Mouse (Mus musculus) intestine, postnatal 0 days (tissue): ENCODE data around the gene Igf1r. TPM values are rescaled to one million over a fixed set of nuclear protein-coding genes. Genes with fewer than 3 reads are reported as not detected.

Source experiments
- ATAC-seq: fragments of 200-750 bp; cut with Nextera tagmentation; 2 replicates; pipeline ENCODE4 v1.8.0; 2017; ENCODE audit warnings: mild to moderate bottlenecking, moderate TSS enrichment, moderate library complexity
- H3K27ac ChIP-seq: fragments of 300-500 bp; sonication (generic); 2 replicates; pipeline ENCODE4 v1.5.1; 2014; ENCODE audit warnings: mild to moderate bottlenecking, low read depth, low read length, moderate library complexity
- H3K27me3 ChIP-seq: fragments of 300-500 bp; sonication (generic); replicated peaks from 2 replicates; pipeline ENCODE4 v1.6.1; 2014; ENCODE audit warnings: low read length, mixed read lengths; ENCODE audit not compliant: control insufficient read depth, insufficient read depth
- H3K36me3 ChIP-seq: fragments of 300-500 bp; sonication (generic); 2 replicates; pipeline ENCODE4 v1.6.1; 2014; ENCODE audit warnings: mild to moderate bottlenecking, moderate library complexity; ENCODE audit not compliant: control insufficient read depth, insufficient read depth
- H3K4me1 ChIP-seq: fragments of 300-500 bp; sonication (generic); replicated peaks from 2 replicates; pipeline ENCODE4 v1.6.1; 2014; ENCODE audit warnings: antibody characterized with exemption, low read length, mixed read lengths; ENCODE audit not compliant: control insufficient read depth, insufficient read depth
- H3K4me2 ChIP-seq: fragments of 300-500 bp; sonication (generic); replicated peaks from 2 replicates; pipeline ENCODE4 v1.6.1; 2014; ENCODE audit warnings: low read depth, mild to moderate bottlenecking, moderate library complexity
- H3K4me3 ChIP-seq: fragments of 300-500 bp; sonication (generic); 2 replicates; pipeline ENCODE4 v1.5.1; 2014; ENCODE audit warnings: low read depth, low read length
- H3K9ac ChIP-seq: fragments of 300-500 bp; sonication (generic); 2 replicates; pipeline ENCODE4 v1.6.1; 2014; ENCODE audit warnings: mild to moderate bottlenecking, low read depth, low read length
- H3K9me3 ChIP-seq: fragments of 300-500 bp; sonication (generic); 2 replicates; pipeline ENCODE4 v1.6.1; 2016; ENCODE audit warnings: mixed run types; ENCODE audit not compliant: control insufficient read depth
- CTCF ChIP-seq: sonication (generic); IDR thresholded peaks from 2 replicates; pipeline ENCODE4 v1.5.1; 2016; ENCODE audit warnings: low read depth, mild to moderate bottlenecking, control low read depth, antibody characterized with exemption, moderate library complexity
- WGBS: fragments of 180-500 bp; shearing (Covaris S2); extraction: QIAGEN DNeasy Blood & Tissue Kit; methylation state at CpG from one replicate; pipeline ENCODE4 v1.1.7; 2014; 5-methylcytosine and 5-hydroxymethylcytosine counted together
- polyA plus RNA-seq: library from polyadenylated mRNA; unstranded; fragments of >200 nt; fragmentation: Nextera tagmentation; extraction: Ambion mirVana; gene quantifications from 2 replicates; pipeline ENCODE4 v1.2.1, GENCODE M21; 2015

The Igf1r gene
- polyA plus RNA-seq, 1 experiment from 2014 or later = 5.3 TPM

GRCm38 (mm10) chr7:68009635-68010034 lies 57.0 kb downstream of the Igf1r start:
- WGBS = 79% methylated on average over 8 of the region's 8 CpGs
- Histone ChIP-seq H3K36me3 (peaks cover 3% of the 10 kb centered on the region; the same call in 1 of the 2 replicates), H3K27me3 (no peaks in the 10 kb centered on the region), H3K9ac (no peak overlapping the region), H3K9me3 (no peaks in the 10 kb centered on the region), H3K4me2 (no peak overlapping the region), H3K4me1 (0 out of 2 replicates have a peak, but pooled peaks cover 4% of the 10 kb centered on the region), H3K27ac (no peak overlapping the region), H3K4me3 (no peak overlapping the region)
- ATAC-seq = no peak
- TF ChIP-seq CTCF = peak; percentile 17; the same call in 1 of the 2 replicates

GRCm38 (mm10) chr7:68010168-68010567 lies 57.5 kb downstream of the Igf1r start:
- H3K36me3 ChIP-seq = peaks cover 3% of the 10 kb centered on the region; the same call in 1 of the 2 replicates
- 80% methylated on average over 7 of the region's 7 CpGs for WGBS
- H3K4me1 ChIP-seq = 0 out of 2 replicates have a peak, but pooled peaks cover 4% of the 10 kb centered on the region
- TF ChIP-seq CTCF = no peak
- H3K9ac ChIP-seq = no peak overlapping the region
- no peaks in the 10 kb centered on the region for H3K9me3 ChIP-seq
- H3K4me3 ChIP-seq = no peak overlapping the region
- no peak for ATAC-seq
- no peak overlapping the region for H3K27ac ChIP-seq
- H3K4me2 ChIP-seq = no peak overlapping the region
- H3K27me3 ChIP-seq = no peaks in the 10 kb centered on the region

DNA sequence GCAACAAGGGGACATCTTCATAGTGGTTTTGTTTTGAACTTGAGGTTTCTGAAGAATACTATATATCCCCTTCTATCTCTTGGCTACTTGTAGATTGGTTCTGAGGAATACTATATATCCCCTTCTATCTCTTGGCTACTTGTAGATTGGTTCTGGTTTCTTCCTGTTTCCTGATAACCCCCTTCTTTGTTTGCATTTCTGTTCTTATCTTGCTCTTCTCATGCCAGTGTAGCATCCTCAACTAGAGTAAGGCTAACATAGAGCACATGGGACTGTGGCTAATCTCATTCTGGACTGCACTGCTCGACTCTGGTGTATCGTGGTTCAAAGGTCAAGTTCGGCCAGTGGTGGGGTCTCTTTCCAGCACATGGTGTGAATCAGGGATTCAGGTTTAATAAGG lies 58.2 kb downstream of the Igf1r start:
- H3K4me3 ChIP-seq = no peak overlapping the region
- no peak overlapping the region for H3K27ac ChIP-seq
- 0 out of 2 replicates have a peak, but pooled peaks cover 4% of the 10 kb centered on the region for H3K4me1 ChIP-seq
- H3K9ac ChIP-seq = no peak overlapping the region
- no peaks in the 10 kb centered on the region for H3K9me3 ChIP-seq
- no peaks in the 10 kb centered on the region for H3K27me3 ChIP-seq
- no peak for TF ChIP-seq CTCF
- H3K36me3 ChIP-seq = peaks cover 3% of the 10 kb centered on the region; the same call in 1 of the 2 replicates
- no peak overlapping the region for H3K4me2 ChIP-seq
- no peak for ATAC-seq
- 67% methylated on average over 3 of the region's 3 CpGs for WGBS

GRCm38 (mm10) chr7:68011385-68012122 lies 58.9 kb downstream of the Igf1r start:
- ATAC-seq = no peak
- WGBS = 70% methylated on average over 13 of the region's 13 CpGs
- no peak for TF ChIP-seq CTCF

GRCm38 (mm10) chr7:68012123-68012474 lies 59.5 kb downstream of the Igf1r start:
- no peak for ATAC-seq
- Histone ChIP-seq H3K36me3 (peaks cover 3% of the 10 kb centered on the region; the same call in 1 of the 2 replicates), H3K27ac (no peak overlapping the region), H3K4me2 (no peak overlapping the region), H3K4me3 (no peak overlapping the region), H3K9ac (no peak overlapping the region), H3K27me3 (no peaks in the 10 kb centered on the region), H3K9me3 (no peaks in the 10 kb centered on the region), H3K4me1 (0 out of 2 replicates have a peak, but pooled peaks cover 4% of the 10 kb centered on the region)
- 48% methylated on average over 6 of the region's 6 CpGs for WGBS
- no peak for TF ChIP-seq CTCF

More at GRCm38 (mm10) chr7:68011385-68012122, 58.9 kb downstream of the Igf1r start:
- Histone ChIP-seq H3K27ac (no peak overlapping the region), H3K4me2 (no peak overlapping the region), H3K9ac (no peak overlapping the region), H3K36me3 (peaks cover 3% of the 10 kb centered on the region; the same call in 1 of the 2 replicates), H3K4me3 (no peak overlapping the region), H3K27me3 (no peaks in the 10 kb centered on the region), H3K4me1 (0 out of 2 replicates have a peak, but pooled peaks cover 4% of the 10 kb centered on the region), H3K9me3 (no peaks in the 10 kb centered on the region)

DNA sequence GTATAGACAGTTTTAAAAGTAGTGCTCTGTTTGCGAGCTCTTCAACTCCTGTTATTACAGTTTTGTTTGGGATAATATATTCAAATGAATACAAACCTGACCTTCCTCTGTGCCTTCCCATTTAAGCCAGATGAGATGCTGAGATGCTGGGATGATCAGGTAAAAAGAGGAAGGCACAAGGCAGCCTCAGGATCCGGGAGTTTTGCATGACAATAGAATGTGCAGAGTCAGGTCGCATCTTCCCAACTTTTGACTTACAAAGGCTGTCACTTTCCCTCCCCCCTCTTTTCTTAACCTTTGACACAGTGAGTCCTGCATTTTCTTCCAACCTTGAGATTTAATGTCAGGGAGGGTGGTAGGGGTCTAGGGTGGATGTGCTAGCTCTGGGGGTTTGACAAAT lies 61.9 kb downstream of the Igf1r start:
- 96% methylated on average over 3 of the region's 3 CpGs for WGBS
- ATAC-seq = no peak

More for the DNA sequence above, 61.9 kb downstream of the Igf1r start:
- H3K36me3 ChIP-seq = no peaks in the 10 kb centered on the region
- 0 out of 2 replicates have a peak, but pooled peaks cover 4% of the 10 kb centered on the region for H3K4me1 ChIP-seq
- H3K9me3 ChIP-seq = no peaks in the 10 kb centered on the region
- TF ChIP-seq CTCF = no peak
- H3K4me2 ChIP-seq = no peak overlapping the region
- H3K9ac ChIP-seq = no peak overlapping the region
- no peak overlapping the region for H3K27ac ChIP-seq
- no peaks in the 10 kb centered on the region for H3K27me3 ChIP-seq
- H3K4me3 ChIP-seq = no peak overlapping the region
